Mouse (Mus musculus) neural tube, embryonic 11.5 days (tissue): ENCODE measurements around the gene Elmo2. TPM values are rescaled to one million over a fixed set of nuclear protein-coding genes. Genes with fewer than 3 reads are reported as not detected.
A peak's percentile ranks its signal among the peaks of the same experiment; 100 is the strongest.

Experiments used
- ATAC-seq: fragments of 200-750 bp; cut with Nextera tagmentation; 2 replicates; pipeline ENCODE4 v1.8.0; 2017; ENCODE audit warnings: moderate number of reproducible peaks, mild to moderate bottlenecking, moderate TSS enrichment, moderate library complexity; ENCODE audit not compliant: insufficient read depth, low FRiP score, low TSS enrichment
- DNase-seq: peaks from one replicate; pipeline ENCODE4 v3.0.0-alpha.2; 2015; ENCODE audit warnings: low spot score
- H3K27ac ChIP-seq: fragments of 300-500 bp; sonication (generic); 2 replicates; pipeline ENCODE4 v1.5.1; 2014; ENCODE audit warnings: low read depth, mild to moderate bottlenecking, low read length
- H3K27me3 ChIP-seq: fragments of 300-500 bp; sonication (generic); 2 replicates; pipeline ENCODE4 v1.6.1; 2014; ENCODE audit warnings: mild to moderate bottlenecking, low read length, mixed read lengths; ENCODE audit not compliant: control insufficient read depth, insufficient read depth
- H3K36me3 ChIP-seq: fragments of 300-500 bp; sonication (generic); 2 replicates; pipeline ENCODE4 v1.6.1; 2014; ENCODE audit warnings: mild to moderate bottlenecking, low read length, moderate library complexity, mixed read lengths; ENCODE audit not compliant: control insufficient read depth, insufficient read depth
- H3K4me1 ChIP-seq: fragments of 300-500 bp; sonication (generic); 2 replicates; pipeline ENCODE4 v1.6.1; 2014; ENCODE audit warnings: low read length, mixed read lengths; ENCODE audit not compliant: control insufficient read depth, insufficient read depth
- H3K4me2 ChIP-seq: fragments of 300-500 bp; sonication (generic); 2 replicates; pipeline ENCODE4 v1.6.1; 2014; ENCODE audit warnings: low read depth, mild to moderate bottlenecking, moderate library complexity
- H3K4me3 ChIP-seq: fragments of 300-500 bp; sonication (generic); 2 replicates; pipeline ENCODE4 v1.5.1; 2014; ENCODE audit warnings: low read depth, low read length
- H3K9ac ChIP-seq: fragments of 300-500 bp; sonication (generic); 2 replicates; pipeline ENCODE4 v1.6.1; 2014; ENCODE audit warnings: mild to moderate bottlenecking, low read length
- H3K9me3 ChIP-seq: fragments of 300-500 bp; sonication (generic); 2 replicates; pipeline ENCODE4 v1.6.1; 2016; ENCODE audit warnings: low read length; ENCODE audit not compliant: control insufficient read depth
- WGBS: fragments of 180-500 bp; shearing (Covaris S2); extraction: QIAGEN DNeasy Blood & Tissue Kit; methylation state at CpG from one replicate; pipeline ENCODE4 v1.1.7; 2014; 5-methylcytosine and 5-hydroxymethylcytosine counted together
- polyA plus RNA-seq: library from polyadenylated mRNA; unstranded; fragments of >200 nt; fragmentation: Nextera tagmentation; extraction: Ambion mirVana; gene quantifications from 2 replicates; pipeline ENCODE4 v1.2.1, GENCODE M21; 2014

The Elmo2 gene
- polyA plus RNA-seq, 1 experiment from 2014 or later: 97.7 TPM

GRCm38 (mm10) chr2:165297429-165297828 lies 28.9 kb downstream of the Elmo2 start:
- H3K36me3 ChIP-seq: peaks cover 19% of the 10 kb centered on the region
- WGBS: 92% methylated on average over 11 of the region's 11 CpGs
- ATAC-seq: no peak

GRCm38 (mm10) chr2:165296571-165296970 lies 29.7 kb downstream of the Elmo2 start:
- 83% methylated on average over 18 of the region's 18 CpGs for WGBS
- Histone ChIP-seq H3K9ac (no peak overlapping the region; the same call in 1 of the 2 replicates), H3K27me3 (no peaks in the 10 kb centered on the region), H3K4me2 (no peak overlapping the region), H3K27ac (no peak overlapping the region), H3K4me1 (no peaks in the 10 kb centered on the region), H3K36me3 (peaks cover 22% of the 10 kb centered on the region), H3K4me3 (no peak overlapping the region), H3K9me3 (no peaks in the 10 kb centered on the region)
- ATAC-seq: no peak
- no peak for DNase-seq

More at GRCm38 (mm10) chr2:165297429-165297828, 28.9 kb downstream of the Elmo2 start:
- Histone ChIP-seq H3K9ac (no peak overlapping the region), H3K27me3 (no peaks in the 10 kb centered on the region), H3K4me3 (no peak overlapping the region), H3K27ac (no peak overlapping the region), H3K9me3 (no peaks in the 10 kb centered on the region), H3K4me1 (no peaks in the 10 kb centered on the region), H3K4me2 (no peak overlapping the region)
- no peak for DNase-seq

GRCm38 (mm10) chr2:165288315-165289031 lies 37.8 kb downstream of the Elmo2 start:
- Histone ChIP-seq H3K4me3 (peak overlapping the region; percentile 78; the same call in 1 of the 2 replicates), H3K9me3 (no peaks in the 10 kb centered on the region), H3K27me3 (no peaks in the 10 kb centered on the region), H3K27ac (0 out of 2 replicates have a peak overlapping the region, but pooled peaks have one; percentile 21), H3K9ac (peak overlapping the region; percentile 66), H3K4me2 (peak overlapping the region; percentile 98), H3K36me3 (peaks cover 8% of the 10 kb centered on the region), H3K4me1 (peaks cover 7% of the 10 kb centered on the region)
- no peak for DNase-seq
- 0 out of 2 replicates have a peak, but pooled peaks have one; percentile 18 for ATAC-seq
- WGBS: 69% methylated on average over 18 of the region's 18 CpGs

- peaks cover 7% of the 10 kb centered on the region for H3K4me1 ChIP-seq
- H3K4me2 ChIP-seq: peak within 1 kb of the TSS; percentile 98
- peak within 1 kb of the TSS; percentile 66 for H3K9ac ChIP-seq
- DNase-seq (peak; percentile 93), ATAC-seq (peak; percentile 94)
- 1% methylated on average over 49 of the region's 49 CpGs for WGBS
- no peaks in the 10 kb centered on the region for H3K27me3 ChIP-seq
- peak within 1 kb of the TSS; percentile 78 for H3K4me3 ChIP-seq
- H3K27ac ChIP-seq: 0 out of 2 replicates have a peak within 1 kb of the TSS, but pooled peaks have one; percentile 21
- H3K9me3 ChIP-seq: no peaks in the 10 kb centered on the region
- H3K36me3 ChIP-seq: peaks cover 6% of the 10 kb centered on the region
Measured at GRCm38 (mm10) chr2:165287202-165287984, 38.9 kb downstream of the Elmo2 start, which contains the start of gene Slc35c2. TSS of gene Slc35c2 (minus strand) at chr2:165287869.

GRCm38 (mm10) chr2:165286361-165287201 lies 39.7 kb downstream of the Elmo2 start:
- Histone ChIP-seq H3K4me2 (peak overlapping the region; percentile 98), H3K9me3 (no peaks in the 10 kb centered on the region), H3K36me3 (peaks cover 3% of the 10 kb centered on the region), H3K27ac (no peak overlapping the region), H3K4me1 (peaks cover 7% of the 10 kb centered on the region), H3K4me3 (peak overlapping the region; percentile 78), H3K27me3 (no peaks in the 10 kb centered on the region), H3K9ac (peak overlapping the region; percentile 66)
- 72% methylated on average over 18 of the region's 18 CpGs for WGBS
- no peak for ATAC-seq
- DNase-seq: no peak

- DNase-seq: no peak
- no peak overlapping the region for H3K27ac ChIP-seq
- no peak overlapping the region for H3K4me3 ChIP-seq
- no peak for ATAC-seq
- 85% methylated on average over 8 of the region's 8 CpGs for WGBS
- H3K4me2 ChIP-seq: no peak overlapping the region
- no peaks in the 10 kb centered on the region for H3K27me3 ChIP-seq
- no peaks in the 10 kb centered on the region for H3K36me3 ChIP-seq
- H3K9me3 ChIP-seq: no peaks in the 10 kb centered on the region
- H3K4me1 ChIP-seq: peaks cover 7% of the 10 kb centered on the region
- no peak overlapping the region for H3K9ac ChIP-seq
Measured at GRCm38 (mm10) chr2:165285621-165286020, 40.7 kb downstream of the Elmo2 start.

- peaks cover 7% of the 10 kb centered on the region for H3K4me1 ChIP-seq
- WGBS: 86% methylated on average over 3 of the region's 3 CpGs
- H3K4me2 ChIP-seq: no peak overlapping the region
- no peak for ATAC-seq
- H3K27me3 ChIP-seq: no peaks in the 10 kb centered on the region
- no peaks in the 10 kb centered on the region for H3K36me3 ChIP-seq
- H3K4me3 ChIP-seq: no peak overlapping the region
- H3K9ac ChIP-seq: no peak overlapping the region
- no peak for DNase-seq
- no peaks in the 10 kb centered on the region for H3K9me3 ChIP-seq
- no peak overlapping the region for H3K27ac ChIP-seq
Measured at GRCm38 (mm10) chr2:165285034-165285433, 41.2 kb downstream of the Elmo2 start.

GRCm38 (mm10) chr2:165284377-165284776 lies 41.9 kb downstream of the Elmo2 start:
- Histone ChIP-seq H3K4me3 (no peak overlapping the region), H3K9me3 (no peaks in the 10 kb centered on the region), H3K4me2 (no peak overlapping the region), H3K4me1 (peaks cover 7% of the 10 kb centered on the region), H3K36me3 (no peaks in the 10 kb centered on the region), H3K27me3 (no peaks in the 10 kb centered on the region), H3K27ac (no peak overlapping the region), H3K9ac (no peak overlapping the region)
- DNase-seq (no peak), ATAC-seq (no peak)
- 87% methylated on average over 7 of the region's 7 CpGs for WGBS
